Mouse (Mus musculus): ENCODE results near the gene Mmd. TPM values are rescaled to one million over a fixed set of nuclear protein-coding genes. Genes with fewer than 3 reads are reported as not detected.

Gene Mmd
- polyA plus RNA-seq, 1 experiment from 2014 or later, result 126 TPM

DNA sequence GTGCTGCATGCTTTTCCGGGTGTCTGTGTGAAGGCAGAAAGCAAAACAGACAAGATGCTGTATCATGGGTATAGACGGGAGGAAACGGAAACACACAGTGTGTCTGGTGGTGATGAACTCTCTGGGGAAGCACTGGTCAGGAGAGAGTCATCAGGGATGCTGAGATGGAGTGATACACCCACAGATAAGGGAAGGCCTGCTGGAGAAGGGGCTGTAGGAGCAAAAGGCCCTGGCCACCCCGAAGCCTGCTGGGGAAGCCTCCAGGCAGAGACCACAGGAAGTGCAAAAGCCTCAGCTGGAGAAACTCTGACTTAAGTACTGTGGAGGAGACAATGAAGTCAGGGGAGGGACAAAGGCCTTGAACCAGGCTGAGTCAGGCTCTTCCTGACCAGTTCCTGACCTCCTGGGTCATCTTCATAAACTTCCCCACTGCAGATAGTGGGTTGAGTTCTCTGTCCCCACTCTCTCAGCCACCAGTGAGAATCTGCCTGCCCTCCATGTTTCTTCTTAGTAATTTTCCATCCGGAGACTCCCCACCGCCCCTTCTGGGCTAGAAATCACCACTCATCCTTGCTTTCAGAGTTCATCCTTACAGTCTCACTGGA is 37.4 kb downstream of the Mmd start:
- no peaks in the 10 kb centered on the region for H3K9me3 ChIP-seq (replicated peaks)
- no peak for ATAC-seq (ENCODE audit: low FRiP score)
- H3K4me2 ChIP-seq, result no peak overlapping the region
- no peaks in the 10 kb centered on the region for H3K27me3 ChIP-seq (replicated peaks)
- H3K27ac ChIP-seq (replicated peaks), result no peak overlapping the region
- H3K36me3 ChIP-seq, result no peaks in the 10 kb centered on the region
- H3K4me1 ChIP-seq, result no peaks in the 10 kb centered on the region; the same call in 1 of the 2 replicates
- no peak overlapping the region for H3K9ac ChIP-seq (replicated peaks)
- H3K4me3 ChIP-seq (replicated peaks), result no peak overlapping the region
- 93% methylated on average over 6 of the region's 6 CpGs for WGBS

GRCm38 (mm10) chr11:90291156-90291555 is 41.9 kb downstream of the Mmd start:
- H3K4me2 ChIP-seq, result no peak overlapping the region
- WGBS, result 67% methylated on average over 4 of the region's 4 CpGs
- no peak overlapping the region for H3K9ac ChIP-seq (replicated peaks)
- H3K27ac ChIP-seq (replicated peaks), result no peak overlapping the region
- H3K27me3 ChIP-seq (replicated peaks), result no peaks in the 10 kb centered on the region
- H3K4me1 ChIP-seq, result no peaks in the 10 kb centered on the region
- no peaks in the 10 kb centered on the region for H3K36me3 ChIP-seq
- H3K4me3 ChIP-seq (replicated peaks), result no peak overlapping the region
- no peak for ATAC-seq (ENCODE audit: low FRiP score)
- no peaks in the 10 kb centered on the region for H3K9me3 ChIP-seq (replicated peaks)

- H3K9ac ChIP-seq (replicated peaks), result no peak overlapping the region
- no peak overlapping the region for H3K4me3 ChIP-seq (replicated peaks)
- H3K27ac ChIP-seq (replicated peaks), result no peak overlapping the region
- H3K4me2 ChIP-seq, result no peak overlapping the region
- H3K36me3 ChIP-seq, result no peaks in the 10 kb centered on the region
- no peaks in the 10 kb centered on the region for H3K27me3 ChIP-seq (replicated peaks)
- no peak for ATAC-seq (ENCODE audit: low FRiP score)
- no peaks in the 10 kb centered on the region for H3K9me3 ChIP-seq (replicated peaks)
- H3K4me1 ChIP-seq, result no peaks in the 10 kb centered on the region
Measured at GRCm38 (mm10) chr11:90292766-90293165, 43.5 kb downstream of the Mmd start.

GRCm38 (mm10) chr11:90294622-90295021 is 45.4 kb downstream of the Mmd start:
- Histone ChIP-seq H3K36me3 (no peaks in the 10 kb centered on the region), H3K4me2 (no peak overlapping the region), H3K9ac (replicated peaks) (no peak overlapping the region), H3K4me3 (replicated peaks) (no peak overlapping the region), H3K27ac (replicated peaks) (no peak overlapping the region), H3K4me1 (no peaks in the 10 kb centered on the region), H3K27me3 (replicated peaks) (no peaks in the 10 kb centered on the region), H3K9me3 (replicated peaks) (no peaks in the 10 kb centered on the region)
- WGBS, result 90% methylated on average over 2 of the region's 2 CpGs
- no peak for ATAC-seq (ENCODE audit: low FRiP score)

GRCm38 (mm10) chr11:90306067-90306466 is 56.8 kb downstream of the Mmd start:
- H3K9ac ChIP-seq (replicated peaks), result no peak overlapping the region
- no peaks in the 10 kb centered on the region for H3K36me3 ChIP-seq
- no peak for ATAC-seq (ENCODE audit: low FRiP score)
- no peaks in the 10 kb centered on the region for H3K4me1 ChIP-seq
- WGBS, result 90% methylated on average over 5 of the region's 5 CpGs
- no peak overlapping the region for H3K4me2 ChIP-seq
- no peaks in the 10 kb centered on the region for H3K27me3 ChIP-seq (replicated peaks)
- H3K27ac ChIP-seq (replicated peaks), result no peak overlapping the region
- no peaks in the 10 kb centered on the region for H3K9me3 ChIP-seq (replicated peaks)
- H3K4me3 ChIP-seq (replicated peaks), result no peak overlapping the region

- Histone ChIP-seq H3K4me1 (no peaks in the 10 kb centered on the region), H3K27me3 (replicated peaks) (no peaks in the 10 kb centered on the region), H3K27ac (replicated peaks) (no peak overlapping the region), H3K36me3 (no peaks in the 10 kb centered on the region), H3K4me3 (replicated peaks) (no peak overlapping the region), H3K9me3 (replicated peaks) (no peaks in the 10 kb centered on the region), H3K9ac (replicated peaks) (no peak overlapping the region), H3K4me2 (no peak overlapping the region)
- 59% methylated on average over 6 of the region's 6 CpGs for WGBS
- no peak for ATAC-seq (ENCODE audit: low FRiP score)
Measured at GRCm38 (mm10) chr11:90306993-90307392, 57.7 kb downstream of the Mmd start.

- Histone ChIP-seq H3K27me3 (replicated peaks) (no peaks in the 10 kb centered on the region), H3K9ac (replicated peaks) (no peak overlapping the region), H3K27ac (replicated peaks) (no peak overlapping the region), H3K4me3 (replicated peaks) (no peak overlapping the region), H3K9me3 (replicated peaks) (no peaks in the 10 kb centered on the region), H3K4me2 (no peak overlapping the region), H3K4me1 (no peaks in the 10 kb centered on the region), H3K36me3 (no peaks in the 10 kb centered on the region)
- WGBS, result 95% methylated on average over 3 of the region's 3 CpGs
- no peak for ATAC-seq (ENCODE audit: low FRiP score)
Measured at GRCm38 (mm10) chr11:90314606-90315005, 65.3 kb downstream of the Mmd start.

DNA sequence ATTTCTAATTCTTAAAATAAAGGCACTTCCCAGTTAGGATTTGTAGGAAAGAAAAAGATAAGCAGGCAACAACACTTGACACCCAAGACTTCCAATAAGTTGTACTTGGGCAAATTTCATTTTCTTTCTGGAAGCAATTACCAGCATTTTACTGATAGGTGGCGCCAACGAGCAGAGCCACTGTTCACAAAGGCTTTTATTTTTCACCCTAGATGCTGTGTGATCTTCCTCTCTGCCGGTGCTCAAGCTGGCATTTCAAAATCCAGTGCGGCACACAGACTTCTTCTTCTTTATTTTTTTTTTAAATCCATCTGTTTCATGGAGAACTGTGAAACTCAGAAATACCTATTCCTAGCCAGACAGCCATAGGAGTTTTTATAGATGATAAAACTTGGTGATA is 68.2 kb downstream of the Mmd start:
- no peaks in the 10 kb centered on the region for H3K4me1 ChIP-seq
- no peaks in the 10 kb centered on the region for H3K36me3 ChIP-seq
- H3K27me3 ChIP-seq (replicated peaks), result no peaks in the 10 kb centered on the region
- no peak overlapping the region for H3K4me3 ChIP-seq (replicated peaks)
- 16% methylated on average over 4 of the region's 4 CpGs for WGBS
- no peak overlapping the region for H3K4me2 ChIP-seq
- H3K9ac ChIP-seq (replicated peaks), result no peak overlapping the region
- H3K27ac ChIP-seq (replicated peaks), result no peak overlapping the region
- H3K9me3 ChIP-seq (replicated peaks), result no peaks in the 10 kb centered on the region
- no peak for ATAC-seq (ENCODE audit: low FRiP score)

DNA sequence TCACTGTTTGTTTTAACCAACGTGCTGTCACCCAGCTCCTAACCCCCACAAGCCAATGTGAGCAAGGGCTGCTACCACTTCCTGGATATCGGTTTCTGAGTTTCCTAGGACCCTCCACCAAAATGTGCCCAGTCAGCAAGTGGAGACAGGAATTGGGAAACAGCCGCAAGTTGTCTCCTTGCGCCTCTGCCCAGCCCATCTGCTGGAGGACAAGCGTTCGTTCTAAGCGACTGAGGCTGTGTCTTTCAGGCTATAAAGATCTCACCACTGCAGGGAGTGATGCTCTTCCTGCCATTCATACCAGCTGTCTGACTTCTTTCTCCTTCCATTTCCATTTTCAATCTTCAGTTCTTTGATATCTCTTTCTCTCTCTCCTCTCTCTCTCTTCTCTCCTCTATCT is 71.7 kb downstream of the Mmd start:
- no peaks in the 10 kb centered on the region for H3K9me3 ChIP-seq (replicated peaks)
- no peaks in the 10 kb centered on the region for H3K4me1 ChIP-seq
- no peak overlapping the region for H3K27ac ChIP-seq (replicated peaks)
- 59% methylated on average over 7 of the region's 7 CpGs for WGBS
- ATAC-seq (ENCODE audit: low FRiP score), result no peak
- H3K9ac ChIP-seq (replicated peaks), result no peak overlapping the region
- H3K4me2 ChIP-seq, result no peak overlapping the region
- no peak overlapping the region for H3K4me3 ChIP-seq (replicated peaks)
- no peaks in the 10 kb centered on the region for H3K27me3 ChIP-seq (replicated peaks)
- H3K36me3 ChIP-seq, result no peaks in the 10 kb centered on the region

DNA sequence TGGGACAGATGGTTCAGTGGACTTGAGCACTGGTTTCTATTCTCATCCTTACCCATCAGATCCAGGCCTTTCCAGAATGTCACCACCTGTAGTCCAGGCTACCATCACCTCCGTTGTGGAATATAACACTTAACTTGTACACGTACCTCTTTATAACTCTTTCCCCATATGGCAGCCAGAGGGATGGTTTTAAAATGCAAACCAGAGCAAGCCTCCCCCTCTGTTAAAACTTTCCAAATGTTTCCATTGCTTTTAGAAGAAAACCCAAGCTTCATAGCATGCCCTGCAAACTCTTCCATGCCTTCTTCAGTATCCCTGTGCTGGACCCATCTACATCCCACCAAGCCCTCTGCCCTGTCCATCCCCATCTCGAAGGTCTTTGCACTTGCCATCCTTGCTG is 75.3 kb downstream of the Mmd start:
- Histone ChIP-seq H3K9me3 (replicated peaks) (no peaks in the 10 kb centered on the region), H3K4me2 (no peak overlapping the region), H3K9ac (replicated peaks) (no peak overlapping the region), H3K4me1 (no peaks in the 10 kb centered on the region), H3K27me3 (replicated peaks) (no peaks in the 10 kb centered on the region), H3K36me3 (no peaks in the 10 kb centered on the region), H3K4me3 (replicated peaks) (no peak overlapping the region), H3K27ac (replicated peaks) (no peak overlapping the region)
- ATAC-seq (ENCODE audit: low FRiP score), result no peak
- WGBS, result 89% methylated on average over 3 of the region's 3 CpGs

DNA sequence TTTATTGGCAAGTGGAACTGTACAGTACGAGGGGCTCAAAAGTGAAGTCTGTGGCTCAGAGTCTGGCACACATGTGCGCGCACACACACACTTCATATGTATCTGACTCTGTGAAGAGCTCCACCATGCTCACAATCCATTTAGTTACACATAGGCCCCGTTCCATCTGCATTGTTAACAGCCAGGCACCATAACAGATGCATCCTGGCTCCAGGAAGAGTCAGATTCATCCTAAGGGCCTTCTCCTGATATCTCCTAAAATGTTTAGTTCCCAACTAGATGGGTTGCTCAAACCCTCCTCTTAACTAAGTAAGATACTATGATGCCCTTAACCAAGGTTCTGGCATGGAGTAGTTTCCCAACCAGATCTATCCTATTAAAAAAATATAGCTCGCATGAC is 76.9 kb downstream of the Mmd start:
- no peak for ATAC-seq (ENCODE audit: low FRiP score)

DNA sequence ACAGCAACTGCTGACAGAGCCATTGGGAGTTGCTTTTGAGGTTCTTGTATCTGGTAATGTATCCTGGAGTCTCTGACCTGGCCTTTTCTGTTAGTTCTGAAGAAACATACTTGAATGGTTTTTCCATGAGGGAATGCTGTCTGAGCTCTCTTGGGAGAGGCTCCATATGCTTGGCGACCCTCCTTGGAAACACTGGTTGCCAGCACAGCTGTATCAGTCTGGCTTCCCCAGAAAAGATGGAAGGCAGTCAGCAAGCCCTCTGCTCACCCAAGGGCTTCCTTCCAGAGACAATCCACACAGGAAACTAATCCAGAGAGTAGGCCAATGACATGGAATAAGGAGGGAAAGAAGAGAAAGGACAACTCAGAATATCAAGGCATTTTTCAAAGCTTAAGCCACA is 77.6 kb downstream of the Mmd start:
- Histone ChIP-seq H3K4me3 (replicated peaks) (no peak overlapping the region), H3K27ac (replicated peaks) (no peak overlapping the region), H3K4me2 (no peak overlapping the region), H3K27me3 (replicated peaks) (no peaks in the 10 kb centered on the region), H3K36me3 (no peaks in the 10 kb centered on the region), H3K9me3 (replicated peaks) (no peaks in the 10 kb centered on the region), H3K4me1 (no peaks in the 10 kb centered on the region), H3K9ac (replicated peaks) (no peak overlapping the region)
- WGBS, result 68% methylated on average over 1 of the region's 1 CpGs
- no peak for ATAC-seq (ENCODE audit: low FRiP score)

More for the DNA sequence above, 76.9 kb downstream of the Mmd start:
- Histone ChIP-seq H3K4me1 (no peaks in the 10 kb centered on the region), H3K27me3 (replicated peaks) (no peaks in the 10 kb centered on the region), H3K4me2 (no peak overlapping the region), H3K36me3 (no peaks in the 10 kb centered on the region), H3K27ac (replicated peaks) (no peak overlapping the region), H3K9me3 (replicated peaks) (no peaks in the 10 kb centered on the region), H3K9ac (replicated peaks) (no peak overlapping the region), H3K4me3 (replicated peaks) (no peak overlapping the region)
- 94% methylated on average over 5 of the region's 5 CpGs for WGBS

Data from neural tube, embryonic 15.5 days (tissue).